Mouse (Mus musculus): ENCODE results near the gene Rbms1. TPM values are rescaled to one million over a fixed set of nuclear protein-coding genes. Genes with fewer than 3 reads are reported as not detected.

The Rbms1 gene
- polyA plus RNA-seq, 1 experiment from 2014 or later: 64.7 TPM

- Histone ChIP-seq H3K4me2 (ENCODE audit: low read length) (no peak overlapping the region), H3K4me3 (ENCODE audit: low read length) (no peak overlapping the region), H3K9me3 (ENCODE audit: control insufficient read depth, low read length) (no peaks in the 10 kb centered on the region), H3K36me3 (ENCODE audit: control insufficient read depth, insufficient read depth, low read length) (no peaks in the 10 kb centered on the region), H3K4me1 (ENCODE audit: control insufficient read depth, insufficient read depth, low read depth, low read length) (peaks cover 4% of the 10 kb centered on the region), H3K27ac (ENCODE audit: low read depth, low read length) (no peak overlapping the region), H3K27me3 (replicated peaks; ENCODE audit: control insufficient read depth, insufficient read depth, low read length) (no peaks in the 10 kb centered on the region), H3K9ac (ENCODE audit: low read depth, low read length) (no peak overlapping the region)
- 71% methylated on average over 7 of the region's 7 CpGs for WGBS
- no peak for ATAC-seq
These were observed 90.7 kb downstream of the Rbms1 start for GRCm38 (mm10) chr2:60872095-60872811.

- ATAC-seq: no peak
- Histone ChIP-seq H3K27ac (ENCODE audit: low read depth, low read length) (no peak overlapping the region), H3K36me3 (ENCODE audit: control insufficient read depth, insufficient read depth, low read length) (no peaks in the 10 kb centered on the region), H3K9ac (ENCODE audit: low read depth, low read length) (no peak overlapping the region), H3K9me3 (ENCODE audit: control insufficient read depth, low read length) (no peaks in the 10 kb centered on the region), H3K4me3 (ENCODE audit: low read length) (no peak overlapping the region), H3K4me1 (ENCODE audit: control insufficient read depth, insufficient read depth, low read depth, low read length) (peaks cover 2% of the 10 kb centered on the region; the same call in 1 of the 2 replicates), H3K4me2 (ENCODE audit: low read length) (no peak overlapping the region), H3K27me3 (replicated peaks; ENCODE audit: control insufficient read depth, insufficient read depth, low read length) (no peaks in the 10 kb centered on the region)
- WGBS: 22% methylated on average over 5 of the region's 5 CpGs
These were observed 92.0 kb downstream of the Rbms1 start for GRCm38 (mm10) chr2:60871001-60871400.

GRCm38 (mm10) chr2:60870450-60870849 is 92.5 kb downstream of the Rbms1 start:
- Histone ChIP-seq H3K27me3 (replicated peaks; ENCODE audit: control insufficient read depth, insufficient read depth, low read length) (no peaks in the 10 kb centered on the region), H3K27ac (ENCODE audit: low read depth, low read length) (no peak overlapping the region), H3K4me2 (ENCODE audit: low read length) (no peak overlapping the region), H3K36me3 (ENCODE audit: control insufficient read depth, insufficient read depth, low read length) (no peaks in the 10 kb centered on the region), H3K9me3 (ENCODE audit: control insufficient read depth, low read length) (no peaks in the 10 kb centered on the region), H3K4me3 (ENCODE audit: low read length) (no peak overlapping the region), H3K9ac (ENCODE audit: low read depth, low read length) (no peak overlapping the region), H3K4me1 (ENCODE audit: control insufficient read depth, insufficient read depth, low read depth, low read length) (no peaks in the 10 kb centered on the region; the same call in 1 of the 2 replicates)
- ATAC-seq: no peak
- 33% methylated on average over 4 of the region's 4 CpGs for WGBS

- no peaks in the 10 kb centered on the region for H3K36me3 ChIP-seq (ENCODE audit: control insufficient read depth, insufficient read depth, low read length)
- no peaks in the 10 kb centered on the region for H3K27me3 ChIP-seq (replicated peaks; ENCODE audit: control insufficient read depth, insufficient read depth, low read length)
- H3K4me2 ChIP-seq (ENCODE audit: low read length): no peak overlapping the region
- no peaks in the 10 kb centered on the region for H3K9me3 ChIP-seq (ENCODE audit: control insufficient read depth, low read length)
- H3K9ac ChIP-seq (ENCODE audit: low read depth, low read length): no peak overlapping the region
- H3K4me3 ChIP-seq (ENCODE audit: low read length): no peak overlapping the region
- no peak for ATAC-seq
- 82% methylated on average over 12 of the region's 12 CpGs for WGBS
- H3K4me1 ChIP-seq (ENCODE audit: control insufficient read depth, insufficient read depth, low read depth, low read length): peaks cover 9% of the 10 kb centered on the region
- H3K27ac ChIP-seq (ENCODE audit: low read depth, low read length): no peak overlapping the region
These were observed 93.8 kb downstream of the Rbms1 start for GRCm38 (mm10) chr2:60869001-60869743.

GRCm38 (mm10) chr2:60868060-60868662 is 94.8 kb downstream of the Rbms1 start:
- H3K27ac ChIP-seq (ENCODE audit: low read depth, low read length): no peak overlapping the region
- 79% methylated on average over 4 of the region's 4 CpGs for WGBS
- H3K36me3 ChIP-seq (ENCODE audit: control insufficient read depth, insufficient read depth, low read length): no peaks in the 10 kb centered on the region
- no peak overlapping the region for H3K4me2 ChIP-seq (ENCODE audit: low read length)
- no peaks in the 10 kb centered on the region for H3K27me3 ChIP-seq (replicated peaks; ENCODE audit: control insufficient read depth, insufficient read depth, low read length)
- no peak for ATAC-seq
- no peaks in the 10 kb centered on the region for H3K9me3 ChIP-seq (ENCODE audit: control insufficient read depth, low read length)
- peaks cover 13% of the 10 kb centered on the region for H3K4me1 ChIP-seq (ENCODE audit: control insufficient read depth, insufficient read depth, low read depth, low read length)
- no peak overlapping the region for H3K4me3 ChIP-seq (ENCODE audit: low read length)
- H3K9ac ChIP-seq (ENCODE audit: low read depth, low read length): no peak overlapping the region

- Histone ChIP-seq H3K4me1 (ENCODE audit: control insufficient read depth, insufficient read depth, low read depth, low read length) (peaks cover 13% of the 10 kb centered on the region), H3K27me3 (replicated peaks; ENCODE audit: control insufficient read depth, insufficient read depth, low read length) (no peaks in the 10 kb centered on the region), H3K9me3 (ENCODE audit: control insufficient read depth, low read length) (no peaks in the 10 kb centered on the region), H3K4me3 (ENCODE audit: low read length) (no peak overlapping the region), H3K9ac (ENCODE audit: low read depth, low read length) (no peak overlapping the region), H3K4me2 (ENCODE audit: low read length) (no peak overlapping the region), H3K27ac (ENCODE audit: low read depth, low read length) (no peak overlapping the region), H3K36me3 (ENCODE audit: control insufficient read depth, insufficient read depth, low read length) (no peaks in the 10 kb centered on the region)
- WGBS: 94% methylated on average over 8 of the region's 8 CpGs
- ATAC-seq: no peak
These were observed 95.7 kb downstream of the Rbms1 start for GRCm38 (mm10) chr2:60867304-60867703.

GRCm38 (mm10) chr2:60865869-60866268 is 97.1 kb downstream of the Rbms1 start:
- Histone ChIP-seq H3K9me3 (ENCODE audit: control insufficient read depth, low read length) (no peaks in the 10 kb centered on the region), H3K36me3 (ENCODE audit: control insufficient read depth, insufficient read depth, low read length) (no peaks in the 10 kb centered on the region), H3K9ac (ENCODE audit: low read depth, low read length) (no peak overlapping the region), H3K4me3 (ENCODE audit: low read length) (no peak overlapping the region), H3K4me1 (ENCODE audit: control insufficient read depth, insufficient read depth, low read depth, low read length) (peaks cover 13% of the 10 kb centered on the region), H3K4me2 (ENCODE audit: low read length) (no peak overlapping the region), H3K27ac (ENCODE audit: low read depth, low read length) (no peak overlapping the region), H3K27me3 (replicated peaks; ENCODE audit: control insufficient read depth, insufficient read depth, low read length) (no peaks in the 10 kb centered on the region)
- WGBS: 87% methylated on average over 1 of the region's 1 CpGs
- no peak for ATAC-seq

GRCm38 (mm10) chr2:60864977-60865376 is 98.0 kb downstream of the Rbms1 start:
- no peak overlapping the region for H3K4me3 ChIP-seq (ENCODE audit: low read length)

GRCm38 (mm10) chr2:60864256-60864795 is 98.7 kb downstream of the Rbms1 start:
- Histone ChIP-seq H3K4me3 (ENCODE audit: low read length) (no peak overlapping the region), H3K36me3 (ENCODE audit: control insufficient read depth, insufficient read depth, low read length) (no peaks in the 10 kb centered on the region), H3K4me1 (ENCODE audit: control insufficient read depth, insufficient read depth, low read depth, low read length) (peaks cover 13% of the 10 kb centered on the region), H3K9ac (ENCODE audit: low read depth, low read length) (no peak overlapping the region), H3K9me3 (ENCODE audit: control insufficient read depth, low read length) (no peaks in the 10 kb centered on the region), H3K27ac (ENCODE audit: low read depth, low read length) (no peak overlapping the region), H3K4me2 (ENCODE audit: low read length) (no peak overlapping the region), H3K27me3 (replicated peaks; ENCODE audit: control insufficient read depth, insufficient read depth, low read length) (no peaks in the 10 kb centered on the region)
- ATAC-seq: no peak
- 62% methylated on average over 5 of the region's 5 CpGs for WGBS

More at GRCm38 (mm10) chr2:60864977-60865376, 98.0 kb downstream of the Rbms1 start:
- no peak for ATAC-seq
- Histone ChIP-seq H3K27ac (ENCODE audit: low read depth, low read length) (no peak overlapping the region), H3K9me3 (ENCODE audit: control insufficient read depth, low read length) (no peaks in the 10 kb centered on the region), H3K4me2 (ENCODE audit: low read length) (no peak overlapping the region), H3K4me1 (ENCODE audit: control insufficient read depth, insufficient read depth, low read depth, low read length) (peaks cover 13% of the 10 kb centered on the region), H3K27me3 (replicated peaks; ENCODE audit: control insufficient read depth, insufficient read depth, low read length) (no peaks in the 10 kb centered on the region), H3K36me3 (ENCODE audit: control insufficient read depth, insufficient read depth, low read length) (no peaks in the 10 kb centered on the region), H3K9ac (ENCODE audit: low read depth, low read length) (no peak overlapping the region)
- 66% methylated on average over 5 of the region's 5 CpGs for WGBS
